Mouse (Mus musculus): Measurements from ENCODE around the gene Retsat. TPM values are rescaled to one million over a fixed set of nuclear protein-coding genes. Genes with fewer than 3 reads are reported as not detected.

The Retsat gene
- polyA plus RNA-seq, 1 experiment = 20.8 TPM

GRCm38 (mm10) chr6:72630370-72630769 lies 32.1 kb downstream of the Retsat start:
- no peaks in the 10 kb centered on the region for H3K36me3 ChIP-seq (ENCODE audit: control insufficient read depth, insufficient read depth)
- H3K79me3 ChIP-seq (ENCODE audit: low read depth) = no peaks in the 10 kb centered on the region
- no peak overlapping the region for H3K4me3 ChIP-seq (ENCODE audit: insufficient read depth, poor library complexity, severe bottlenecking)
- no peak for TF ChIP-seq FOSL1 (IDR thresholded peaks at IDR 0.05; ENCODE audit: insufficient read depth, low read length, poor library complexity, severe bottlenecking)
- TF ChIP-seq MYOG (IDR thresholded peaks at IDR 0.05; ENCODE audit: control insufficient read depth, extremely low read depth, insufficient read length) = no peak
- no peak for TF ChIP-seq CEBPB (IDR thresholded peaks at IDR 0.05; ENCODE audit: low read depth)
- TF ChIP-seq MYOD1 (IDR thresholded peaks at IDR 0.05; ENCODE audit: control insufficient read depth, insufficient read length, low read depth) = no peak
- no peak for TF ChIP-seq MAX (IDR thresholded peaks at IDR 0.05)
- no peak for TF ChIP-seq CTCF (IDR thresholded peaks at IDR 0.05; ENCODE audit: control insufficient read depth, insufficient read depth, insufficient read length)
- no peaks in the 10 kb centered on the region for H3K27me3 ChIP-seq (ENCODE audit: control insufficient read depth, insufficient read depth, insufficient read length)
- no peak overlapping the region for H3ac ChIP-seq (ENCODE audit: control insufficient read depth, insufficient read length, low read depth)
- no peaks in the 10 kb centered on the region for H3K79me2 ChIP-seq (ENCODE audit: control insufficient read depth, insufficient read depth)

- Histone ChIP-seq H3K79me2 (ENCODE audit: control insufficient read depth, insufficient read depth) (no peaks in the 10 kb centered on the region), H3K4me3 (ENCODE audit: insufficient read depth, poor library complexity, severe bottlenecking) (no peak overlapping the region), H3K27me3 (ENCODE audit: control insufficient read depth, insufficient read depth, insufficient read length) (no peaks in the 10 kb centered on the region), H3K36me3 (ENCODE audit: control insufficient read depth, insufficient read depth) (no peaks in the 10 kb centered on the region), H3ac (ENCODE audit: control insufficient read depth, insufficient read length, low read depth) (no peak overlapping the region), H3K79me3 (ENCODE audit: low read depth) (no peaks in the 10 kb centered on the region)
- no peak for TF ChIP-seq CTCF (IDR thresholded peaks at IDR 0.05; ENCODE audit: control insufficient read depth, insufficient read depth, insufficient read length)
- TF ChIP-seq MAX (IDR thresholded peaks at IDR 0.05) = no peak
- no peak for TF ChIP-seq MYOG (IDR thresholded peaks at IDR 0.05; ENCODE audit: control insufficient read depth, extremely low read depth, insufficient read length)
- TF ChIP-seq USF1 (IDR thresholded peaks at IDR 0.05; ENCODE audit: low read depth) = no peak
- no peak for TF ChIP-seq CEBPB (IDR thresholded peaks at IDR 0.05; ENCODE audit: low read depth)
- TF ChIP-seq MYOD1 (IDR thresholded peaks at IDR 0.05; ENCODE audit: control insufficient read depth, insufficient read length, low read depth) = no peak
- TF ChIP-seq FOSL1 (IDR thresholded peaks at IDR 0.05; ENCODE audit: insufficient read depth, low read length, poor library complexity, severe bottlenecking) = no peak
These were observed 32.7 kb downstream of the Retsat start for GRCm38 (mm10) chr6:72630961-72631360.

- no peaks in the 10 kb centered on the region for H3K36me3 ChIP-seq (ENCODE audit: control insufficient read depth, insufficient read depth)
- no peaks in the 10 kb centered on the region for H3K79me2 ChIP-seq (ENCODE audit: control insufficient read depth, insufficient read depth)
- H3K27me3 ChIP-seq (ENCODE audit: control insufficient read depth, insufficient read depth, insufficient read length) = no peaks in the 10 kb centered on the region
- H3ac ChIP-seq (ENCODE audit: control insufficient read depth, insufficient read length, low read depth) = no peak overlapping the region
- H3K4me3 ChIP-seq (ENCODE audit: insufficient read depth, poor library complexity, severe bottlenecking) = no peak overlapping the region
- TF ChIP-seq MYOD1 (IDR thresholded peaks at IDR 0.05; ENCODE audit: control insufficient read depth, insufficient read length, low read depth) = no peak
- no peak for TF ChIP-seq CEBPB (IDR thresholded peaks at IDR 0.05; ENCODE audit: low read depth)
- TF ChIP-seq FOSL1 (IDR thresholded peaks at IDR 0.05; ENCODE audit: insufficient read depth, low read length, poor library complexity, severe bottlenecking) = no peak
- TF ChIP-seq USF1 (IDR thresholded peaks at IDR 0.05; ENCODE audit: low read depth) = no peak
- no peak for TF ChIP-seq CTCF (IDR thresholded peaks at IDR 0.05; ENCODE audit: control insufficient read depth, insufficient read depth, insufficient read length)
- TF ChIP-seq MAX (IDR thresholded peaks at IDR 0.05) = no peak
- no peak for TF ChIP-seq MYOG (IDR thresholded peaks at IDR 0.05; ENCODE audit: control insufficient read depth, extremely low read depth, insufficient read length)
- no peaks in the 10 kb centered on the region for H3K79me3 ChIP-seq (ENCODE audit: low read depth)
These were observed 33.4 kb downstream of the Retsat start for GRCm38 (mm10) chr6:72631700-72632099.

GRCm38 (mm10) chr6:72634311-72634710 lies 36.0 kb downstream of the Retsat start:
- no peaks in the 10 kb centered on the region for H3K79me2 ChIP-seq (ENCODE audit: control insufficient read depth, insufficient read depth)
- H3K36me3 ChIP-seq (ENCODE audit: control insufficient read depth, insufficient read depth) = no peaks in the 10 kb centered on the region
- no peaks in the 10 kb centered on the region for H3K79me3 ChIP-seq (ENCODE audit: low read depth)
- no peak for TF ChIP-seq MYOG (IDR thresholded peaks at IDR 0.05; ENCODE audit: control insufficient read depth, extremely low read depth, insufficient read length)
- no peak for TF ChIP-seq MYOD1 (IDR thresholded peaks at IDR 0.05; ENCODE audit: control insufficient read depth, insufficient read length, low read depth)
- no peak for TF ChIP-seq CTCF (IDR thresholded peaks at IDR 0.05; ENCODE audit: control insufficient read depth, insufficient read depth, insufficient read length)
- no peak for TF ChIP-seq FOSL1 (IDR thresholded peaks at IDR 0.05; ENCODE audit: insufficient read depth, low read length, poor library complexity, severe bottlenecking)
- no peak for TF ChIP-seq CEBPB (IDR thresholded peaks at IDR 0.05; ENCODE audit: low read depth)
- TF ChIP-seq MAX (IDR thresholded peaks at IDR 0.05) = no peak
- TF ChIP-seq USF1 (IDR thresholded peaks at IDR 0.05; ENCODE audit: low read depth) = no peak
- H3K27me3 ChIP-seq (ENCODE audit: control insufficient read depth, insufficient read depth, insufficient read length) = no peaks in the 10 kb centered on the region
- H3K4me3 ChIP-seq (ENCODE audit: insufficient read depth, poor library complexity, severe bottlenecking) = no peak overlapping the region
- H3ac ChIP-seq (ENCODE audit: control insufficient read depth, insufficient read length, low read depth) = no peak overlapping the region

GRCm38 (mm10) chr6:72635760-72636431 lies 37.6 kb downstream of the Retsat start:
- no peak overlapping the region for H3K4me3 ChIP-seq (ENCODE audit: insufficient read depth, poor library complexity, severe bottlenecking)
- TF ChIP-seq MYOG (IDR thresholded peaks at IDR 0.05; ENCODE audit: control insufficient read depth, extremely low read depth, insufficient read length) (no peak), CTCF (IDR thresholded peaks at IDR 0.05; ENCODE audit: control insufficient read depth, insufficient read depth, insufficient read length) (no peak), MAX (IDR thresholded peaks at IDR 0.05) (no peak), CEBPB (IDR thresholded peaks at IDR 0.05; ENCODE audit: low read depth) (no peak), USF1 (IDR thresholded peaks at IDR 0.05; ENCODE audit: low read depth) (no peak), MYOD1 (IDR thresholded peaks at IDR 0.05; ENCODE audit: control insufficient read depth, insufficient read length, low read depth) (no peak), FOSL1 (IDR thresholded peaks at IDR 0.05; ENCODE audit: insufficient read depth, low read length, poor library complexity, severe bottlenecking) (no peak)
- no peak overlapping the region for H3ac ChIP-seq (ENCODE audit: control insufficient read depth, insufficient read length, low read depth)
- H3K27me3 ChIP-seq (ENCODE audit: control insufficient read depth, insufficient read depth, insufficient read length) = no peaks in the 10 kb centered on the region
- no peaks in the 10 kb centered on the region for H3K36me3 ChIP-seq (ENCODE audit: control insufficient read depth, insufficient read depth)
- H3K79me3 ChIP-seq (ENCODE audit: low read depth) = no peaks in the 10 kb centered on the region
- no peaks in the 10 kb centered on the region for H3K79me2 ChIP-seq (ENCODE audit: control insufficient read depth, insufficient read depth)
